Mouse (Mus musculus): ENCODE measurements at regions not wholly inside any gene's neighbourhood (a gene's known extent, or its start where the extent isn't known, plus 50 kb on each side); places are given as distances from the start of the nearest gene placed in this dataset.

DNA sequence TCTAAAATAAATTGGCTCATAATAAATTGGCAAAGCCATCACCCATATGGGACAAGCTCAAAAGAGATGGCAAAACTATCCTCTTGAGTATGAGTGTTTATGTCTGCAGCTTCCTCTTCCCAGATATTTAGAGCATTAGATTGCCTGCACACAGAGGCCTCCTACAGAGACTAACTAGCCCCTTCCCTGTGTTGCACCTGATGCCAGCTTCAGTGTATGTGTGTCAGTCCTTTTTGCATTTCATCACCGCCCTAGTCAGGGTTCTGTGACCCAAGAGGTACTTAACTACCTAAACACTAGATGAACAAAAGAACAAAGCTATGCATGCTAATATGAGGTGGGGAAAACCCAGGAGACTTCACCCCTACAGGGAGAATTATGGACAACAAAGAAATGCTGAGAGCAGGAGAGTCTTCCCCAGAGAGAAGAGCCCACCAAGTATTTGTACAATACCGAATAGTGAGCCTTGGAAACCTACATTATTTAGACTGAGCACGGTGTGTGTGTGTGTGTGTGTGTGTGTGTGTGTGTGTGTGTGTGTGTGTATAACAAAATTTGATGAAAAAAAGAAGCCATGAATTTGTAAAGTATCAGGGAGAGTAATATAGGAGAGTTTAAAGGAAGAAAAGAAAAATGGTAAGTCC lies 62.5 kb downstream of the Speer2 start:
- ATAC-seq (ENCODE audit: low FRiP score, low TSS enrichment) (peak; percentile 57; the same call in 1 of the 2 replicates), DNase-seq (no peak)
- WGBS = 54% methylated on average over 3 of the region's 3 CpGs
- no peak overlapping the region for H3K4me3 ChIP-seq (replicated peaks; ENCODE audit: low read depth, low read length)
- no peaks in the 10 kb centered on the region for H3K4me1 ChIP-seq (ENCODE audit: control insufficient read depth, insufficient read depth, low read length)
- no peaks in the 10 kb centered on the region for H3K9me3 ChIP-seq (ENCODE audit: control insufficient read depth, low read length)
- H3K9ac ChIP-seq (replicated peaks; ENCODE audit: low read length) = no peak overlapping the region
- H3K36me3 ChIP-seq (ENCODE audit: control insufficient read depth, insufficient read depth, low read length) = no peaks in the 10 kb centered on the region
- H3K27me3 ChIP-seq (ENCODE audit: control insufficient read depth, insufficient read depth, low read length) = no peaks in the 10 kb centered on the region
- H3K27ac ChIP-seq (replicated peaks; ENCODE audit: low read depth, low read length) = no peak overlapping the region
- H3K4me2 ChIP-seq (ENCODE audit: low read length) = no peak overlapping the region

DNA sequence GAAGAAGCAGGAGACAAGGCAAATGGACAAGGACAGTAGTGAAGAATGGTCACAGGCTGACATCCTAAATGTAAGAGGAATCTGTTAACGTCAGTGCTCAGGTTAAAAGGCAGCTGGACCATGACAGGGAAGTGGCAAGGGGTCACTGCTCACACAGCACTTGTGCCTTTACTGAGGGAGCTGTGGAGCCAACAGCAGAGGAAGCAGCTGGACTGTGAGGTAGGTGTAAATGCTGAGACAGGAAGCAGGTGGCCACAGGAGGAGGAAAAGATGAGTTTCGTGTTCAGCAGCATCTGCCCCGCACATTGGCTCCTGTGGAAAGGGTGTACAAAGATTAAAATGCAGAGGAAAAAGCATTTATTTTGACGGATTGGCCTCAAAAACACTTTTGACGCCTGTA lies 67.2 kb downstream of the Speer2 start:
- no peak overlapping the region for H3K27ac ChIP-seq (replicated peaks; ENCODE audit: low read depth, low read length)
- H3K4me1 ChIP-seq (ENCODE audit: control insufficient read depth, insufficient read depth, low read length) = no peaks in the 10 kb centered on the region
- no peak for ATAC-seq (ENCODE audit: low FRiP score, low TSS enrichment)
- no peaks in the 10 kb centered on the region for H3K9me3 ChIP-seq (ENCODE audit: control insufficient read depth, low read length)
- H3K27me3 ChIP-seq (ENCODE audit: control insufficient read depth, insufficient read depth, low read length) = no peaks in the 10 kb centered on the region
- H3K36me3 ChIP-seq (ENCODE audit: control insufficient read depth, insufficient read depth, low read length) = no peaks in the 10 kb centered on the region
- no peak for DNase-seq
- no peak overlapping the region for H3K4me3 ChIP-seq (replicated peaks; ENCODE audit: low read depth, low read length)
- no peak overlapping the region for H3K9ac ChIP-seq (replicated peaks; ENCODE audit: low read length)
- no peak overlapping the region for H3K4me2 ChIP-seq (ENCODE audit: low read length)
- WGBS = 79% methylated on average over 5 of the region's 5 CpGs

DNA sequence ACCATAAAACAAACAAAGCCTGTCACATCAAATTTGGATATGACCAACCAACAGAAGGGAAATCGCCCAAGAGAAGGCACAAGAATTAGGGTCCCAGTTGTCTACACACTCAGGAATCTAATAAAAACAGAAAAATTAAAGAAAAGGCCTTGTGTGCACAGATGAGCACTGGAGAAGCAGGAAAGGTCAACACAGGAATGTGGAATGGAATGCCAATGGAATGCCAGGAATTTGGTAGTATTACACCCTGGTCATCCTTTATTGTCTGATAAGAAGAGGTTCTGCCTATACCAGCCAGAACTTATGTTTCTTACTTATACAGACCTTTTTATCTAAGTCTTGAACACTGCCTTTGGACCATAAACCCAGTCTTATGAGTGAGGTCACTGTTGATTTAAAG lies 72.9 kb downstream of the Speer2 start:
- Histone ChIP-seq H3K9me3 (ENCODE audit: control insufficient read depth, low read length) (no peaks in the 10 kb centered on the region), H3K27me3 (ENCODE audit: control insufficient read depth, insufficient read depth, low read length) (no peaks in the 10 kb centered on the region), H3K4me1 (ENCODE audit: control insufficient read depth, insufficient read depth, low read length) (no peaks in the 10 kb centered on the region), H3K4me3 (replicated peaks; ENCODE audit: low read depth, low read length) (no peak overlapping the region), H3K27ac (replicated peaks; ENCODE audit: low read depth, low read length) (no peak overlapping the region), H3K36me3 (ENCODE audit: control insufficient read depth, insufficient read depth, low read length) (no peaks in the 10 kb centered on the region), H3K9ac (replicated peaks; ENCODE audit: low read length) (no peak overlapping the region), H3K4me2 (ENCODE audit: low read length) (no peak overlapping the region)
- DNase-seq (no peak), ATAC-seq (ENCODE audit: low FRiP score, low TSS enrichment) (no peak)
- WGBS = 90% methylated on average over 1 of the region's 1 CpGs

DNA sequence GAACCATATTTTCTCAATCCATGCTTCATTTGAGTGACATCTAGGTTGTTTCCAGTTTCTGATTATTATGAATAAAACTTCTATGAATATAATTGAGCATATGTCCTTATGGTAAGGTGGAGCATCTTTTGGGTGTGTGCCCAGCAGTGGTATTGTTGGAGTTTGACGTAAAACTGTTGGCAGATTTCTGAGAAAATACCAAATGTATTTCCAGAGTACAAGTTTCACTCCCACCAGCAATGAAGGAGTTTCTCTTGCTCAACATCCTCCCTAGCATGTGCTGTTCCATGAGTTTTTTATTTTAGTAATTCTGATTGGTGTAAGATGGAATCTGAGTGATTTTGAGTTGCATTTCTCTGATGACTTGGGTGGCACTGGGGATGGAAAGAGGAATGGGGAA lies 92.8 kb downstream of the Speer2 start:
- H3K36me3 ChIP-seq (ENCODE audit: control insufficient read depth, insufficient read depth, low read length) = no peaks in the 10 kb centered on the region
- ATAC-seq (ENCODE audit: low FRiP score, low TSS enrichment) = no peak
- 93% methylated on average over 1 of the region's 1 CpGs for WGBS

More for the DNA sequence above, 92.8 kb downstream of the Speer2 start:
- no peak overlapping the region for H3K4me3 ChIP-seq (replicated peaks; ENCODE audit: low read depth, low read length)
- no peak overlapping the region for H3K4me2 ChIP-seq (ENCODE audit: low read length)
- H3K27ac ChIP-seq (replicated peaks; ENCODE audit: low read depth, low read length) = no peak overlapping the region
- no peak overlapping the region for H3K9ac ChIP-seq (replicated peaks; ENCODE audit: low read length)
- DNase-seq = no peak
- no peaks in the 10 kb centered on the region for H3K4me1 ChIP-seq (ENCODE audit: control insufficient read depth, insufficient read depth, low read length)
- no peaks in the 10 kb centered on the region for H3K27me3 ChIP-seq (ENCODE audit: control insufficient read depth, insufficient read depth, low read length)
- no peaks in the 10 kb centered on the region for H3K9me3 ChIP-seq (ENCODE audit: control insufficient read depth, low read length)

Measured in midbrain, embryonic 14.5 days (tissue).